Mouse (Mus musculus) stomach, postnatal 0 days (tissue): ENCODE data around the gene Agrn. TPM values are rescaled to one million over a fixed set of nuclear protein-coding genes. Genes with fewer than 3 reads are reported as not detected.

ENCODE experiments used
- ATAC-seq: fragments of 200-750 bp; cut with Nextera tagmentation; 2 replicates; pipeline ENCODE4 v1.8.0; 2017; ENCODE audit not compliant: low FRiP score, low TSS enrichment
- DNase-seq: peaks from one replicate; pipeline ENCODE4 v3.0.0-alpha.2; 2016; ENCODE audit warnings: low spot score
- H3K27ac ChIP-seq: fragments of 300-500 bp; sonication (generic); replicated peaks from 2 replicates; pipeline ENCODE4 v1.5.1; 2014; ENCODE audit warnings: mild to moderate bottlenecking, control low read depth
- H3K27me3 ChIP-seq: fragments of 300-500 bp; sonication (generic); 2 replicates; pipeline ENCODE4 v1.6.1; 2014; ENCODE audit warnings: low read length; ENCODE audit not compliant: control insufficient read depth, insufficient read depth
- H3K36me3 ChIP-seq: fragments of 300-500 bp; sonication (generic); 2 replicates; pipeline ENCODE4 v1.6.1; 2014; ENCODE audit warnings: low read length, mixed read lengths; ENCODE audit not compliant: control insufficient read depth, insufficient read depth
- H3K4me1 ChIP-seq: fragments of 300-500 bp; sonication (generic); replicated peaks from 2 replicates; pipeline ENCODE4 v1.6.1; 2014; ENCODE audit warnings: antibody characterized with exemption; ENCODE audit not compliant: control insufficient read depth, insufficient read depth
- H3K4me2 ChIP-seq: fragments of 300-500 bp; sonication (generic); replicated peaks from 2 replicates; pipeline ENCODE4 v1.6.1; 2014; ENCODE audit warnings: low read depth, mild to moderate bottlenecking, control low read depth, moderate library complexity
- H3K4me3 ChIP-seq: fragments of 300-500 bp; sonication (generic); 2 replicates; pipeline ENCODE4 v1.5.1; 2014; ENCODE audit warnings: low read depth, low read length, control low read depth
- H3K9ac ChIP-seq: fragments of 300-500 bp; sonication (generic); 2 replicates; pipeline ENCODE4 v1.6.1; 2014; ENCODE audit warnings: mild to moderate bottlenecking, low read length, control low read depth, mixed read lengths
- H3K9me3 ChIP-seq: fragments of 300-500 bp; sonication (generic); 2 replicates; pipeline ENCODE4 v1.6.1; 2016; ENCODE audit warnings: low read length; ENCODE audit not compliant: control insufficient read depth
- CTCF ChIP-seq: IDR thresholded peaks from 2 replicates; pipeline ENCODE4 v1.5.1; 2016; ENCODE audit warnings: antibody characterized with exemption, low read depth, mild to moderate bottlenecking, moderate library complexity
- EP300 ChIP-seq: optimal IDR thresholded peaks from 2 replicates; pipeline ENCODE3; 2016; ENCODE audit warnings: antibody characterized with exemption
- WGBS: fragments of 180-500 bp; shearing (Covaris S2); extraction: QIAGEN DNeasy Blood & Tissue Kit; methylation state at CpG from one replicate; pipeline ENCODE4 v1.1.7; 2014; 5-methylcytosine and 5-hydroxymethylcytosine counted together
- microRNA-seq: library from miRNA; unstranded; fragments of <30 nt; microRNA quantifications from one replicate; pipeline ENCODE4, GENCODE M21; 2016
- polyA plus RNA-seq: library from polyadenylated mRNA; unstranded; fragments of >200 nt; fragmentation: Nextera tagmentation; extraction: Ambion mirVana; gene quantifications from 2 replicates; pipeline ENCODE4 v1.2.1, GENCODE M21; 2015

Gene Agrn
- polyA plus RNA-seq, 1 experiment from 2014 or later, result 17.7 TPM

- peak; percentile 61 for DNase-seq
- no peak within 1 kb of the TSS for H3K9ac ChIP-seq
- H3K4me2 ChIP-seq, result no peak within 1 kb of the TSS
- no peaks in the 10 kb centered on the region; the same call in 1 of the 2 replicates for H3K36me3 ChIP-seq
- peak within 1 kb of the TSS; percentile 70 for H3K27ac ChIP-seq
- H3K9me3 ChIP-seq, result no peaks in the 10 kb centered on the region
- no peak within 1 kb of the TSS for H3K4me3 ChIP-seq
- no peaks in the 10 kb centered on the region for H3K4me1 ChIP-seq
- whole genome bisulfite sequencing, result 48% methylated on average over 15 of the region's 15 CpGs
- TF ChIP-seq CTCF, result no peak
- TF ChIP-seq EP300, result no peak
- peak; percentile 54 for ATAC-seq
- no peaks in the 10 kb centered on the region for H3K27me3 ChIP-seq
Measured at GRCm38 (mm10) chr4:156130436-156130835, 66.9 kb downstream of the Agrn start, which contains the start of gene Rnf223. Rnf223 (plus strand) TSS chr4:156130513.

- DNase-seq (no peak), ATAC-seq (no peak)
- Histone ChIP-seq H3K4me1 (no peaks in the 10 kb centered on the region), H3K4me3 (no peak overlapping the region), H3K27me3 (no peaks in the 10 kb centered on the region), H3K9ac (no peak overlapping the region), H3K4me2 (no peak overlapping the region), H3K9me3 (no peaks in the 10 kb centered on the region), H3K27ac (no peak overlapping the region), H3K36me3 (no peaks in the 10 kb centered on the region; the same call in 1 of the 2 replicates)
- no peak for TF ChIP-seq CTCF
- no peak for TF ChIP-seq EP300
- WGBS, result 71% methylated on average over 5 of the region's 5 CpGs
Measured at GRCm38 (mm10) chr4:156128746-156129145, 68.5 kb downstream of the Agrn start.

GRCm38 (mm10) chr4:156126841-156127240, 70.4 kb downstream of the Agrn start:
- 75% methylated on average over 7 of the region's 7 CpGs for WGBS
- no peaks in the 10 kb centered on the region for H3K4me1 ChIP-seq
- DNase-seq, result no peak
- no peak overlapping the region for H3K27ac ChIP-seq
- no peak for ATAC-seq
- H3K9me3 ChIP-seq, result no peaks in the 10 kb centered on the region
- no peak overlapping the region for H3K9ac ChIP-seq
- H3K27me3 ChIP-seq, result no peaks in the 10 kb centered on the region
- H3K36me3 ChIP-seq, result peaks cover 3% of the 10 kb centered on the region
- no peak overlapping the region for H3K4me3 ChIP-seq
- TF ChIP-seq EP300 (no peak), CTCF (no peak)
- no peak overlapping the region for H3K4me2 ChIP-seq

DNA sequence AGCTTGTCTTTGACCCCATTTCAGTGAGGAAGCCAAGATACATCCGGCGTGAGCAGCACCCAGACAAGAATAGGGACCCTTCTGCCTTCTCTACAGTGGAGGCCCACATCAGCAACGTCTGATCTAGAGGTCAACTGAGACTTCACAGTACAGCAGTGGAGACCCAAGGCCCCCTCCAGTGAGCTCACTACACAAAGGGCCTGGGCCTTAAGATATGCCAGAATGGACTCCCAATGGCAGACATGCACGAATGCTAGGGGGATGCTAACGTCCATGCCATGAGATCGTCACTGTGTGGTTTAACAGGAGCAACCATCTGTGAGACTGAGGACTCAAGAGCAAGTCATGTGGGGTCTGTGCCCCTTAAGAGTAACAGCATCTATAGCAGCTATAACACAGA, 71.9 kb downstream of the Agrn start:
- WGBS, result 95% methylated on average over 6 of the region's 6 CpGs

DNA sequence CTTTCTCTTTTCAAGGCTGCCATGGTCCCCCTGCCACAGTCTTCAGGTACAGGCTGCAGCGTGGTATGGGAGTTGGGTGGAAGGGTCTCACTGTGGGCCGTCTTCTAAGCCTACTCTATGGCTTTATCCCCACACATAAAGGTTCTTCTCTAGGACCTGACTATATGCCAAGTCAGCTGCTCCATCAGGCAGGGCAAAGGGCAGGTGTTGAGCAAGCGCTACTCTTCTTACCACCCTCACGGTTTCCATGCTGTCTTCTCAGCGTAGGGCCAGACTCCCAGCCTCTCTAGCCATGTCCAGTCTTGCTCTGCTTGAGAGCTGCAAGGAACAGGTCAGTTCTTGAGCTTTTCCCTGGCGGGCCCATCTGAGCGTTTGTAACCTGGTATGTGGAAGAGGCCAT, 73.2 kb downstream of the Agrn start:
- peaks cover 13% of the 10 kb centered on the region for H3K36me3 ChIP-seq
- 91% methylated on average over 7 of the region's 7 CpGs for WGBS

More for the DNA sequence above, 71.9 kb downstream of the Agrn start:
- no peak overlapping the region for H3K4me2 ChIP-seq
- H3K4me3 ChIP-seq, result no peak overlapping the region
- no peak for ATAC-seq
- H3K27ac ChIP-seq, result no peak overlapping the region
- peaks cover 3% of the 10 kb centered on the region for H3K36me3 ChIP-seq
- H3K27me3 ChIP-seq, result no peaks in the 10 kb centered on the region
- H3K4me1 ChIP-seq, result no peaks in the 10 kb centered on the region
- no peak overlapping the region for H3K9ac ChIP-seq
- H3K9me3 ChIP-seq, result no peaks in the 10 kb centered on the region
- DNase-seq, result no peak
- TF ChIP-seq EP300 (no peak), CTCF (no peak)

More for the DNA sequence above, 73.2 kb downstream of the Agrn start:
- Histone ChIP-seq H3K4me3 (no peak overlapping the region), H3K27me3 (no peaks in the 10 kb centered on the region), H3K9me3 (no peaks in the 10 kb centered on the region), H3K27ac (no peak overlapping the region), H3K4me1 (no peaks in the 10 kb centered on the region), H3K4me2 (no peak overlapping the region), H3K9ac (no peak overlapping the region)
- no peak for ATAC-seq
- TF ChIP-seq EP300, result no peak
- no peak for TF ChIP-seq CTCF
- no peak for DNase-seq

Small RNA genes within 50 kb of the gene (microRNA-seq; reads per million reads assigned to microRNA genes)
- gene Mir7658, result 1.9 reads per million

Other genes starting within 250 kb of the Agrn start
- 48.5 and 59.1 TPM in 2 replicates for gene C1qtnf12, start 235.2 kb downstream of the Agrn start, polyA plus RNA-seq
- gene B3galt6, start 204.8 kb downstream of the Agrn start, polyA plus RNA-seq, result 9.0 and 9.4 TPM in 2 replicates
- gene Sdf4, start 204.6 kb downstream of the Agrn start, polyA plus RNA-seq, result 129 and 137 TPM in 2 replicates
- gene Tnfrsf4, start 183.6 kb downstream of the Agrn start, polyA plus RNA-seq, result 0.21 and 0.48 TPM in 2 replicates
- gene Tnfrsf18, start 171.3 kb downstream of the Agrn start, polyA plus RNA-seq, result 2.2 and 3.3 TPM in 2 replicates
- gene Ttll10, start 138.1 kb downstream of the Agrn start, polyA plus RNA-seq, result 2.7 TPM in 2 replicates
- gene 9430015G10Rik, start 87.5 kb downstream of the Agrn start, polyA plus RNA-seq, result 4.9 and 5.4 TPM in 2 replicates
- gene Rnf223, start 67.0 kb downstream of the Agrn start, polyA plus RNA-seq, result 7.6 and 7.7 TPM in 2 replicates
- gene Isg15, start 3.3 kb upstream of the Agrn start, polyA plus RNA-seq, result 3.1 and 4.1 TPM in 2 replicates
- 1.2 and 1.6 TPM in 2 replicates for gene AW011738, start 5.8 kb upstream of the Agrn start, polyA plus RNA-seq
- 4.0 and 4.6 TPM in 2 replicates for gene Perm1, start 18.4 kb upstream of the Agrn start, polyA plus RNA-seq
- gene Plekhn1, start 37.4 kb upstream of the Agrn start, polyA plus RNA-seq, result 34.0 and 41.9 TPM in 2 replicates
- 30.2 and 30.6 TPM in 2 replicates for gene Noc2l, start 38.5 kb upstream of the Agrn start, polyA plus RNA-seq
- gene Samd11, start 58.2 kb upstream of the Agrn start, polyA plus RNA-seq, result 0.08 and 0.18 TPM in 2 replicates
- gene Vmn2r-ps159, start 133.6 kb upstream of the Agrn start, polyA plus RNA-seq, result not detected in 2 replicates